Mouse (Mus musculus) liver, embryonic 14.5 days (tissue): ENCODE measurements around the gene Rassf3.

Source experiments
- CTCF ChIP-seq: IDR thresholded peaks from 2 replicates; pipeline ENCODE4 v1.5.1; 2016; ENCODE audit warnings: antibody characterized with exemption, low read depth, control low read depth
- EP300 ChIP-seq: IDR thresholded peaks from 2 replicates; pipeline ENCODE4 v1.6.1; 2016; ENCODE audit warnings: antibody characterized with exemption, low read depth

DNA sequence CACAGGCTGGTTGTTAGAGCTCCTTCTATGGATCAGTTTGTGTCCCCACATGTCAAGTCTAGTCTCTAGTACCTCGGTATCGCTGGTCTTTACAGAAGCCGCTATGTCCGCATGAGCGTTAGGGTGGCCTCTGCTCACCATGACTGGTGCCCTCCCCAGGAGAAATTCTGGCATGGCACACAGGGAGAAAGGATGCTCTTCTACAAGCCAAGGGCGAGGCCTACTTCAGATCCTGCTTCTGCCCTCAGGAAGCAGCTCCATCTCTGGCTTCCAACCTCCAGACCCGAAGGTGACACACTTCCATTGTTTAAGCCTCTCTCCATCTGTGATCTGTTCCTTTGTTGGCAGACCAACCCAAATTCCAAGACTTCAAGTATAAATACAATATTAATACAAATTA lies 31.9 kb downstream of the Rassf3 start:
- no peak for TF ChIP-seq CTCF
- no peak for TF ChIP-seq EP300
